Mouse (Mus musculus) cerebellum, postnatal 10 days (tissue): Measurements from ENCODE around the gene Ripor3.
A peak's percentile ranks its signal among the peaks of the same experiment; 100 is the strongest.

ENCODE experiments used
- DNase-seq, 2 experiments: peaks; one replicate each; pipeline ENCODE4 v3.0.0; 2021; ENCODE audit warnings: mixed read lengths in 2 of 2

The Ripor3 gene

DNA sequence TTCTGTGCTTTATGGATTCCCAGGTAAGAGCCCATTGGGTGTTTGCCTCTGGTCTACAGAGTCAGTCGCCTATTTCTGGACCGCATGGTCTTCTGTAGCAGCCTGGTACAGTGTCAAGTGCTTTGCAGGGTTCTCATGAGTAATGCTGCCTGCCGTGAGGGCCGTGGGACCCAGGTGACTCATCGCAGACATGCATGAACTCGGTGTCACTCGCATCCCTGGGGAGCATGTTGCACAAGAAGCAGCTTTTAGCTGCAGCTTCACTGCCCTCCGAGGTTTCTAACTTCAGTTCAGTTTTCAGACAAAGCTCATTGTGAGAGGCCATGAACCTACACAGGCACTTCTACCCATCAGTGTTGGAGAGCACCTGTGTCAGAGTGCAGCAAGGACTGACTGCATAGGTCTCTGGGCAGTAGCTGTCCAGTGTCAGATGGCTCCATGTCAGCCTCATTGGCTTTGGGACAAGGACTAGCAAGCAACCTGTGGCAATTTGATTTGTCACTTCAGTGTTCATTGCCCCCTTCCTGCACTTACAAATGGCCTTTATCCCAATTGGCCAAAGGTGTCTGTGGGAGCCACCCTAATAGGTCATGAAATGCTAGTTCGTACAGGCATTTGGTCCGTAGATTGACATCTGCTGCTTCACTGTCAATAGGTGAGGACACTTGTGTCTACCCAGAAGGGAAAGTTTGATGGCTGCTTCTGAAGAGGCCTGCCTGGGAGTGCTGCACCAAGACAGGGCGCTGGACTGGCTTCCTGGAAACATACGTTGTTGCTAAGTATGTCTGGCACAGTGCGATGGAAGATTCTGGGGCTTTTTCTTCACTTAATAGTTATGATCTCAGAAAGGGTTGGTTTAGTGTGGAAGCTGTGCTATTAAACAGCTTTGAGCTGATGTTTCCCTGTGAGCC, 58.9 kb downstream of the Ripor3 start:
- DNase-seq, result no peak

GRCm38 (mm10) chr2:167950681-167951080, 59.7 kb downstream of the Ripor3 start:
- no peak for DNase-seq

DNA sequence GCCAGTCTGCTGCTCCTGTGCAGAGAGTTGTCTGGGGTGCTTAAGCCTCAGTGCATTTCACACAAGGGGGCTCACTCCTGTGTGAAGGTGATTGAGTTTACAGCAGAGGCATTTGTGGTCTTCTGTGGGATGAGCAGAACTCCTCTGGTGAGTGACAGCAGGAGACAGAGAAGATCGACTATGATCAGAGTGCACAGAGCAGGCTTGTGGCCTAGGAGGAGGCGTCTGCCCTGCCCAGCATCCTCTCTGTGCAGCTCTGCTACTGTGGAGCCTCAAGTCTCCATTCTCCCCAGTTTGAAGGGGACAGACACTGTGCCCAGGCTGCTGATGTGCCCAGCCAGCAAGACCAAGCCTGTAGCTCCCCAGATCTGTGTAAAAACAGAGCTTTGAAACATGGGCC, 60.6 kb downstream of the Ripor3 start:
- no peak for DNase-seq

GRCm38 (mm10) chr2:167949250-167949649, 61.2 kb downstream of the Ripor3 start:
- no peak for DNase-seq

GRCm38 (mm10) chr2:167948557-167948956, 61.9 kb downstream of the Ripor3 start:
- DNase-seq, result no peak

- no peak for DNase-seq
These were observed 62.4 kb downstream of the Ripor3 start for GRCm38 (mm10) chr2:167948047-167948446.

DNA sequence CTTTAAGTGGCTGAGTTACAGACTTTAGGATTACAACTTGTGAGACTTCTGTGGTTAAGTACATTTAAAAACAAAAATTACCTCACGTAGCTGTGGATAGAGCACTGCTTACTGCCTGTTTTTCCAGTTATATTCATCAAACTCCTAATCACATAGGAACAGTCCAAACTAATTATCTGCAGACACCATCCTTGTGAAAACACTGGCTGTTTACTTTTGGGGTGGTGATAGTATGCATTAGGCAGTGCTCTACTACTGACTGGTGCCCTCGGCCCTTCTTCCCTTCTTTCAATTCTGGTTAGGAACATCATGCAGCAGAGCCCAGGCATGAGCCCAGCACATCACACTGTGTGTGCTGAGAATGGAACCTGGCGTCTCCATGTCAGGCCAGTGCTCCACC, 63.2 kb downstream of the Ripor3 start:
- DNase-seq, result no peak

GRCm38 (mm10) chr2:167945451-167945850, 65.0 kb downstream of the Ripor3 start:
- peak; percentile 47 to 65 for DNase-seq

- no peak for DNase-seq
These were observed 66.2 kb downstream of the Ripor3 start for GRCm38 (mm10) chr2:167944193-167944592.

DNA sequence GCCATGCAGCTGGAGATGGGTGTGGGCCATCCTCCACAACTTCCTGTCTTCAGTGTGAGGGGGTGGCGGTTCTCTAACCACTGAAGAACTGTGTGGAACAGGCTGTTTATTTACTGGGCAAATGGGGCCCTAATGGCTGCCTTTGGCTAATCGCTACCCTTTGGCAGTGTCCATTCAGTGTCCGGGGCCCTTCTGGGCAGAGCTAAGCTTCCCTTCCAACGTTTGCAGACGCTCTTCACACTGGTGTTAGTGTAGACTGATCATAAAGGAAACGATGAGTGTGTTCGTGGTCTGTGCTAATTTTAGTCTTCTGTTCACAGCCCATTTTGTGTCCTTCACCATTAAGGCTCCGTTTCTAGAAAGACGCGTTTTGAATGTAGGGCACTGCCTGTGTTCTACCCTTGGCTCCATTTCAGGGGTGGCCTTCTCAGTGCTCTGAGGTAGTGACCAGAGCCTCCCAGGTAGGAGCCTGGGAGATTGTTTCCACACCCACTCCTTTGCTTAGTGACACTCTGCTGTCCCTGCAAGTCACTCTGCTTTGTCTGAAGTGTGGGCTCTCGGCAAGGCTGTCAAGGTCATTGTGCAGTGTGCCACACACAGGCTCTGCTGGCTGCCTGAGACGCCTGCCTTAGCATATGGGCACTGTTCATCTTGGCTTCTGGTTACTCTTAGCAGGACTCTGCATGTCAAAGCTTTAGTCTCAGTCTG, 67.3 kb downstream of the Ripor3 start:
- DNase-seq, result peak; percentile 58 to 64

DNA sequence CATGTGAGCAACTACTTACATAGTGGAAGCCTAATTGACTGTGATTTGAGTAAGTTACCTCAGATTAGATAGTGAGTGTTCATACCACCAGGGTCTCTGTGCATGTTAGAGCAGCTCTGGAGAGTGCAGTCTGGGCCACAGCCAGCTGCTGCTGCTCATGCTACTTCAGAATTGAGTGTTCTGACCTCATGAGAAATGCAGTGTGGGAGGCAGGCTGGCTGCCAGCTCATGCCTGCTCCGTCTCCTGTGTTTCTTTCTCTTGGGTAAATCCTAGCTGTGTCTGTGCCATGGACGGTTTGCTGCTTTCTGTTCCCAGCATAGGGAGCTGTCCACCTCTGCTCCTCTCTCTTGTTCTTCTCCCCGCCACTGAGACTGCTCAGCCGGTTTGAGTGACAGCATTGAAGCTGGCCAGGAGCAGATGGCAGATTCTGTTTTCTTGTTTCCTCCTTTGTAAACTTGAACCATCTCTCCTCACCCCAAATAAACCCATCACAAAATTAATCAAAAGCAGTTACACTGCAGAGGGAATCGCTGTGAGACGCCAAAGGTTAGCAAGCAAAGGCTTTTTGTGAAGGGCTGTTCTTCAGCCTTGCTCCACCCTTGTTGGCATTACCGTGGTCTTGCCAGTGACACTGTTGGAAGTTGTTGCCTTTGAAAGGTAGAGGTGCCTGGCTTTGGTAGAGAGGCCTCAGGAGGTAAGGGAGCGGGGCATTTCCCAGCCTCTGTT, 68.1 kb downstream of the Ripor3 start:
- DNase-seq, result peak; percentile 64 to 71

GRCm38 (mm10) chr2:167941745-167942176, 68.7 kb downstream of the Ripor3 start:
- DNase-seq, result peak; percentile 52 to 59

GRCm38 (mm10) chr2:167941320-167941719, 69.1 kb downstream of the Ripor3 start:
- no peak for DNase-seq

DNA sequence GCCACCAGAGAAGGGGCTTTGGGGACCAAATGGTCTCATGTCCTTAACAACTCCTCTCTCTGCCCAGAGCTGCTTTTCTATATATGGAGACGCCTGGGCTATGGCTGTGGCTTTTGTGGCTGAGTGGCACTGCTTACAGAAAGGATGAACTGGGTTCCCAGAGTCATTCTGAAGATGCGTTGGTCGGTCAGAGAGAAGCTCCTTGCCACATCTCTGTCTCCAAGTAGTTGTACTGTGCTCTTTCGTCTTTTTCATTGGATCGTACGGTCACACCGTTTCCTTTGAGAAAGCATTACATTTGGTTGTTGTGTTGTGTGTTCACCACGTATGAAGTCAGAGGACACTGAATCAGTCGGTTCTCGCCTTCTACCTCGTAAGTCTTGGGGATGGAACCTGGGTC, 69.8 kb downstream of the Ripor3 start:
- no peak for DNase-seq

DNA sequence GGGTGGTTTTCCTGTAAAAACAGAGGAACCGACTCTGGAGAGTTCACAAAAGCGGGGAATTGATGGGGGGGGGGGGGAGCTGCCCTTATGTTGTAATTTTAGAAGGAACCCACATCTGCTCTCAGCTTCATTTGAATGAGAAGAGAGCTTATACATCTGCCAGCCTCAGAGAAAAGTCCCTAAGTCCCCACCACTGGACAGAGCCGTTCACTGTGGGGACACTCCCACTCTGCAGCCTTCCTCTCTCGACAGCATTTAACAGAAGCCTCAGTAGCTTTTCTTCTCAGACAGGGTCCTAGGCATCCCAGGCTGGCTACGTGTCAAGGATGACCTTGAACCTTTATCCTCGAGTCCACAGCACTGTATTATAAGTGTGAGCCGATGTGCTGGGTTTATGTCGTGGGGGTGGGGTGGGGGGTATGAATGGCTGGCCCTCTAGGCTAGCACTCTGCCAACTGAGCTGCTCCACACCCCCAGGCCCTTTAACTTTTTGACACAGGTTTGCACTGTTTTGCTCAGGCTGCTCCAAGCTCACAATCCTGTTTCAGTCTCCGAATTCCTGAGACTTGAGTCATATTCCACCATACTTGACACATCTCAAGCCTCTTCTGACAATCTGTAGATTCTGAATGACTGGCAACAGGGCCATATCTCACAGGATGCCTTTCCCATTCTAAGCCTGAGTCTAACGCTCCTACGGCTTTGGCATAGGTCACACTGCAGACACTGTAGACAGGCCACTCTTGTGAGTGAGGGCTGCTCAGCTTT, 70.6 kb downstream of the Ripor3 start:
- DNase-seq, result no peak

DNA sequence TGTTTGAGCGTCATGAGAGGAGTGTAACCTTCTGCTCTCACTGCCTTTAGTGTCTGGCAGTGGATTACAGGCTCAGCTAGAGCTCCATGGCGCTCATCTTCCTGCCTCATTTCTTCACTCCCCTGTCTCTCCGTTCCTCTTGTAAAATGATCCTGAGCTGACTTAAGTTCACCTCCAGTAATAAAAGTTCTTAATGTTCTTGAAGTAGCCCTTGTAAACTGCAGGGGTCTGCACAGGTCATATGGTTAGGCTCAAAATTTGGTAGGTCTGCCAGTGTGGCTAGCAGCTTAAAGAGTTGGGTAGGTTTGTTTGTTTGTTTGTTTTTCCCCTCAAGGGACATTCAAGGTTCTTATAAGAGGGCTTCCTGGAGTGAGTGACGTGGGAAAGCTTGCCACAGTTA, 71.2 kb downstream of the Ripor3 start:
- no peak for DNase-seq

- DNase-seq, result no peak
These were observed 71.6 kb downstream of the Ripor3 start for GRCm38 (mm10) chr2:167938786-167939185.

DNA sequence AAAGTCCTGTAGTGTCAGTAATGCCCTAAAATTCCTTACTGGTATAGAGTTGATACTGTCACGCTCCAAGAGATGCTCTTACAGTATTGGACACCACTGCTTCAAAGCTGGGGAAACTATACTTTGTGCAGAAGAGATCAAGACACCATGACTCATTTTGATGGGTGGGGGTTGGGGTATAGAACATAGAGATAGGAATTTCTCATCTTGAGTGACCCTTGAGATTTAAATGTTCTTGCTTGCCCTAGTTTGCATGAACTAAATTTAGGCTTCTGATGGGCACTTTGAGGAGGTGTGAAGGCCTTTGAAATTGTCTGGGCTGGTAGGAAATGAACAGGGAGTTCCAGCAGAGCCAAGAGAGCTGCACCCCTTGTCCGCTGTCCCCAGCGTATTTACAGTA, 74.5 kb downstream of the Ripor3 start:
- DNase-seq, result no peak

GRCm38 (mm10) chr2:167933397-167933796, 77.0 kb downstream of the Ripor3 start:
- no peak for DNase-seq

- peak in 1 of 2 experiments; percentile 56 for DNase-seq
These were observed 77.6 kb downstream of the Ripor3 start for GRCm38 (mm10) chr2:167932727-167933231.

DNA sequence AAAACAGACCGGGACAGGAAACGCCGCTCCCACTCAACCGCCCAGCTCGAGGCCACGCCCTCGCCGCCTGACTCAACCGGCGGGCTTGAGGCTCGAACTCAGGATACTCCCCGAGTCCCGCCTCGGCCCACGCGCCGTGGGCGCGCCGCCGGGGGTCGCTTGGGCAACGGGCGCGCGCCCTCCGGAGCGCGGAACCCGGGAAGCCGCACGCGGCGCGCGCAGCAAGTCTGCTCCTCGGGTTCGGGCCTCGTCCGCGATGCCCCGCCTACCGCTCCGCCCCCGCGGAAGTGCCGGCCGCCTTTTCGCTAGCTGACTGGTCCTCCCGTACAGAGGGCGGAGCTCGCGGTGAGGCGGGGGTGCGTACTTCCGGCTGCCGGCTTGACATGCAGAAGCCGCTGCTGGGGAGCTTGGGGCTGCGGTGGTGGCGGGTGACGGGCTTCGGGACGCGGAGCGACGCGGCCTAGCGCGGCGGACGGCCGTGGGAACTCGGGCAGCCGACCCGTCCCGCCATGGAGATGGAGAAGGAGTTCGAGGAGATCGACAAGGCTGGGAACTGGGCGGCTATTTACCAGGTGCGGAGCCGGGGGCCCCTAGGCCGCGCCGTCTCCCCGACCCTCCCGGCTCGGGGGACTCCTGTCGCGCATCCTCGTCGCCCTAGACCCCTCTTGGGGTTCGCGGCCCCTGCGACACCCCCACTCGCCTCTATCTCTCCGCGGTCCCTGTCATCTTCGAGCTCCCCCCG, 78.3 kb downstream of the Ripor3 start, which contains the start of gene Ptpn1:
TSS of gene Ptpn1 (plus strand) at position 73 of the 742 bp plus-strand sequence.
- peak; percentile 98 to 99 for DNase-seq
